Mouse (Mus musculus) liver, embryonic 11.5 days (tissue): Measurements from ENCODE around the gene Scaf8. TPM values are rescaled to one million over a fixed set of nuclear protein-coding genes. Genes with fewer than 3 reads are reported as not detected.
"Not testable (repeated sequence)": the region's sequence is repeated elsewhere in the genome, so short reads cannot be mapped to it uniquely, and the experiment has no call there.

Experiments
- ATAC-seq: fragments of 200-750 bp; cut with Nextera tagmentation; replicated peaks from 2 replicates; pipeline ENCODE4 v1.8.0; 2017; ENCODE audit warnings: moderate number of reproducible peaks, mild to moderate bottlenecking, moderate TSS enrichment, moderate library complexity; ENCODE audit not compliant: low FRiP score
- DNase-seq: peaks from one replicate; pipeline ENCODE4 v3.0.0-alpha.2; 2017; ENCODE audit warnings: low spot score
- H3K27ac ChIP-seq: fragments of 300-500 bp; sonication (generic); 2 replicates; pipeline ENCODE4 v1.5.1; 2014; ENCODE audit warnings: mild to moderate bottlenecking, low read depth, low read length, control low read depth
- H3K27me3 ChIP-seq: fragments of 300-500 bp; sonication (generic); replicated peaks from 2 replicates; pipeline ENCODE4 v1.6.1; 2014; ENCODE audit warnings: low read length, mixed read lengths; ENCODE audit not compliant: control insufficient read depth, insufficient read depth
- H3K36me3 ChIP-seq: fragments of 300-500 bp; sonication (generic); 2 replicates; pipeline ENCODE4 v1.6.1; 2014; ENCODE audit warnings: mild to moderate bottlenecking, low read length, moderate library complexity, mixed read lengths; ENCODE audit not compliant: control insufficient read depth, insufficient read depth
- H3K4me1 ChIP-seq: fragments of 300-500 bp; sonication (generic); replicated peaks from 2 replicates; pipeline ENCODE4 v1.6.1; 2014; ENCODE audit warnings: low read length, mixed read lengths; ENCODE audit not compliant: control insufficient read depth, insufficient read depth
- H3K4me2 ChIP-seq: fragments of 300-500 bp; sonication (generic); 2 replicates; pipeline ENCODE4 v1.6.1; 2014; ENCODE audit warnings: mild to moderate bottlenecking, control low read depth, moderate library complexity
- H3K4me3 ChIP-seq: fragments of 300-500 bp; sonication (generic); 2 replicates; pipeline ENCODE4 v1.5.1; 2014; ENCODE audit warnings: low read depth, low read length, control low read depth
- H3K9ac ChIP-seq: fragments of 300-500 bp; sonication (generic); 2 replicates; pipeline ENCODE4 v1.6.1; 2014; ENCODE audit warnings: low read depth, low read length, control low read depth
- H3K9me3 ChIP-seq: fragments of 300-500 bp; sonication (generic); 2 replicates; pipeline ENCODE4 v1.6.1; 2016; ENCODE audit warnings: low read length, inconsistent platforms, mixed read lengths; ENCODE audit not compliant: control insufficient read depth
- WGBS: fragments of 180-500 bp; shearing (Covaris S2); extraction: QIAGEN DNeasy Blood & Tissue Kit; methylation state at CpG from one replicate; pipeline ENCODE4 v1.1.7; 2014; 5-methylcytosine and 5-hydroxymethylcytosine counted together
- polyA plus RNA-seq: library from polyadenylated mRNA; unstranded; fragments of >200 nt; fragmentation: Nextera tagmentation; extraction: Ambion mirVana; gene quantifications from 2 replicates; pipeline ENCODE4 v1.2.1, GENCODE M21; 2014

Gene Scaf8
- polyA plus RNA-seq, 1 experiment from 2014 or later, result 24.4 TPM

DNA sequence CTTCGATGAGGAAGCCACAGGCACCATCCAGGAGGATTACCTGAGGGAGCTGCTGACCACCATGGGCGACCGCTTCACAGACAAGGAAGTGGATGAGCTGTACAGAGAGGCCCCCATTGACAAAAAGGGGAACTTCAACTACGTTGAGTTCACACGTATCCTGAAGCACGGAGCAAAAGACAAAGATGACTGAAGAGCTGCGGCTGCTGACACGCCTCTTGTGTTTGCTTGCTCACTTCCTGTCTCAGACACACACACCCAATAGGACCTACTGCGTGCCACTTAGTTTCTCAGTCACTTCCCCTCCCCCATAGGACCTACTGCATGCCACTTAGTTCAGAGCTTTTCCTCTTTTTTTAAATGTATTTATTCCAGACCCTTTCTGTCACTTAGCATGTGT is 41.4 kb downstream of the Scaf8 start:
- H3K27me3 ChIP-seq, H3K4me3 ChIP-seq, H3K9me3 ChIP-seq, H3K9ac ChIP-seq, DNase-seq, H3K27ac ChIP-seq, H3K4me2 ChIP-seq, H3K36me3 ChIP-seq, H3K4me1 ChIP-seq: not testable (repeated sequence)
- WGBS, result 62% methylated on average over 9 of the region's 9 CpGs
- ATAC-seq, result peak; percentile 56

DNA sequence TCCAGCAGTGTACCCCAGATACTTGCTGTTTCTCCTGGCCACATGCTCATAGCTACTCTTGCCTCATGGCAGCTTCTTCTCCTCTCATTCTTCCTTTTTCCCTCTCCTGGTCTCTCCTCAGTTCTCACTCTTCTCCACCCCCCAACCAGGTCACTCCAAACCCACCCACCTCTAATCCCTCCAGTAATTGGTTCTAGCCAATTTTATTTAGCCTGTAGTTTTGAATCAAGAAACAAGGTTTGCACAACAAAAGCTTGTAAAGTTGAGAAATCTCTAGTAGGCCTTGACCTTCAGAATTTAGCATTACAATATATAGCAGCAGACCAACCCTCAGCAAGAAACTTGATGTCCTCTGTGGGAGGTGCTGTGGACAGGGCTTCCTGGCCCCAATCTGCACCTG is 42.2 kb downstream of the Scaf8 start:
- no peak overlapping the region for H3K9ac ChIP-seq
- DNase-seq, result no peak
- no peaks in the 10 kb centered on the region for H3K27me3 ChIP-seq
- no peaks in the 10 kb centered on the region for H3K9me3 ChIP-seq
- no peak overlapping the region for H3K4me3 ChIP-seq
- no peaks in the 10 kb centered on the region for H3K4me1 ChIP-seq
- ATAC-seq, result no peak
- H3K36me3 ChIP-seq, result peaks cover 5% of the 10 kb centered on the region
- H3K4me2 ChIP-seq, result no peak overlapping the region
- no peak overlapping the region for H3K27ac ChIP-seq

DNA sequence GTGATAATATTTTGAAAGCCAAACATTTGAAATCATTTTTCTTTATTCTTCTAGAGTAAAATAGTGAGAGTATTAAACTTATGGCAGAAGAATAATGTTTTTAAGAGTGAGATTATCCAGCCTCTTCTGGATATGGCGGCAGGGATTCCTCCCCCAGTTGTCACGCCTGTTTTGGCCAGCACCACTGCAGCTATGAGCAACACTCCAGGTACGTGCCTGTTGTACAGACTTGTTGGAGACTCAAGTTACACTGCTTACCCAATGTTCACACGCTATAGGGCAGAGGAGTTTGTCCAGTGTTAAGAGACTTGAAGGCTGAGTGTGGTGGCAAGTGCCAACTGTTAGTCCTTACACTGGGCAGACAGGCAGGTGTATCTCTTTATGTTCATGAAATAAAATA is 48.1 kb downstream of the Scaf8 start:
- DNase-seq (no peak), ATAC-seq (no peak)
- H3K36me3 ChIP-seq, result peaks cover 9% of the 10 kb centered on the region
- no peak overlapping the region for H3K4me3 ChIP-seq
- no peak overlapping the region for H3K27ac ChIP-seq
- WGBS, result 94% methylated on average over 4 of the region's 4 CpGs
- no peaks in the 10 kb centered on the region for H3K9me3 ChIP-seq
- H3K4me2 ChIP-seq, result no peak overlapping the region
- no peaks in the 10 kb centered on the region for H3K27me3 ChIP-seq
- H3K4me1 ChIP-seq, result no peaks in the 10 kb centered on the region
- no peak overlapping the region for H3K9ac ChIP-seq

DNA sequence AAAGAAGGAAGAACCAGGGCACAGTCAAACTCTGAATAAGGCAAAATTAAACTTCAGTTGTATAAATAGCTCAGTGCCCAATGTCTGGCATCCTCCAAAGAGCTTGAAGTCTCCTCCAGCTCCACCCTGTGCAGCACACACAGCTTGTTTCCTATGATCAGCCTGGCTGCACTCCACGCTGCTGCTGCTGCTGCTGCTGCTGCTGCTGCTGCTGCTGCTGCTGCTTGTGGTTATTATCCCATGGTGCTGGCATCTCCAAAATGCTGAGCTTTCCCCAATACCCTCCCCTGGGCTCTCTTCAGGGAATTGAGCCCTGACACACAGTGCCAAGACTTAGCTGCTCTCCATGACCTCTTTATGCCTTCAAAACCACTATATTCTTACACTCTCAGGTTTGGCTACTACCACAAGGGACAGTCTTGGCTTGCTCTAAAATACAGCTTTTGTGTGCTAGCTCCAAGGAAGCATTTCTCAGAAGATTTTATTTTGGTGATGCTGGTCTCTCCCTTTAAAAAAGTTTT is 65.7 kb downstream of the Scaf8 start:
- ATAC-seq, H3K4me1 ChIP-seq, H3K36me3 ChIP-seq: not testable (repeated sequence)

DNA sequence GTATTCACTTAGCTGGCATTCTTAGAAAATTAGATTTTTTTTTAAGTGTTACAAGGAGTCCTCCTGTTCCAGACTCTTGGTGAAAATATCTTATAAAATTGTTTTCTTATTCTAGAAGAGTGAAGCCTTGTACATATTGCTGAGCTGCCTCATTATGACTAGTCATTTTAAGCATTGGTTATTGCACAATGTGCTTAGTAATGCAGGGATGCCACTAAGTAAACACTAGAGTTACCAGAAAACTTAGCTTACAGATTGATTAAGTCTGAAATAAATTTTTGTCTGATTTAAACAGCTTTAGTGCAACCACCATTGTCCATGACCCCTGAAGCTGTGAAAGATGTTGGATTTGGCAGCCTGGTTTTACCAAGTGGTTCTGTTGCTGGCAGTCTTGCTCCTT is 80.7 kb downstream of the Scaf8 start:
- H3K9me3 ChIP-seq, DNase-seq, H3K4me1 ChIP-seq, H3K4me3 ChIP-seq, H3K27me3 ChIP-seq, ATAC-seq, H3K9ac ChIP-seq, H3K4me2 ChIP-seq, H3K27ac ChIP-seq: not testable (repeated sequence)
- H3K36me3 ChIP-seq, result peaks cover 25% of the 10 kb centered on the region

More for the DNA sequence above, 65.7 kb downstream of the Scaf8 start:
- not testable (repeated sequence) for DNase-seq, H3K9ac ChIP-seq, H3K4me3 ChIP-seq, H3K9me3 ChIP-seq, H3K4me2 ChIP-seq, H3K27ac ChIP-seq, H3K27me3 ChIP-seq
- WGBS, result 72% methylated on average over 1 of the region's 1 CpGs

DNA sequence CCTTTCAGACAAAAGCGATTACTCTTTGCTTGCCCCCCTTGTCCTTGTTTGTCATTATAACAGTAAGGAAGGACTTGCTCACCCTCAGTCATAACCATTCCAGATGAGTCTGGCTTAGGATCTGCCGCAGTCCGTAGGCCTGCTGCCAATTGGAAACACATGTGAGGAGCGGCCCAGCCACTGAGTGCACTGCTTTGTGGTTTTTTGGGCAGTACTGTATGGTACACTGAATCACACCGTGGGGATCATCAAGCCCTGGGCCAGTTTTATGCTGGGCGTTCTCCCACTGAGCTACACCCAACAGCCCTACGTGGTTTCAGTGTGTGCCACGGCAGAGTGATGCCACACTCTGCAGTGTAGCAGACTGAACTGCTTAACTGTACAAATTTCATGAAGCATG is 85.6 kb downstream of the Scaf8 start:
- Histone ChIP-seq H3K4me2 (no peak overlapping the region), H3K4me3 (no peak overlapping the region), H3K27me3 (no peaks in the 10 kb centered on the region), H3K36me3 (peaks cover 17% of the 10 kb centered on the region; the same call in 1 of the 2 replicates), H3K9ac (no peak overlapping the region), H3K27ac (no peak overlapping the region), H3K4me1 (no peaks in the 10 kb centered on the region), H3K9me3 (no peaks in the 10 kb centered on the region)
- ATAC-seq (no peak), DNase-seq (no peak)
- WGBS, result 91% methylated on average over 8 of the region's 8 CpGs

DNA sequence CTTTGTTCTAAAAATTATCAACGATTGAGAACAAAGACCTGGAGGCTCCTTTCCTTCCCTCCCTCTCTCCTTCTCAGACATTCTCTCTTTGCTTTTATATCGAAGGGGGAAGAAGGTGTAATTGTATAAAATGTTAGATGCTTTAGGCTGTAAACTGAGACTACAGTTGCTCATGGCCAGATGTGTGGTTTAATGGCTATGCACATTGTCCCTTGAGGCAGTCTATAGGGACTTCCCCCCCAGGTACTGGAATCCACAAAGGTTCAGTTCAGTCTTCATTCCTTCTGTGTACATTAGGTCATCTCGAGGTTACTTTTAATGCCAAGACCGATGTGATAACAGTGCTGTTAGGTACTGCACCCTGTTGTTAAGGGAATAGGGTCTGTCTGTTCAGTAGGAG is 89.1 kb downstream of the Scaf8 start:
- no peak for ATAC-seq
- WGBS, result 79% methylated on average over 4 of the region's 4 CpGs
- H3K27ac ChIP-seq, result no peak overlapping the region
- H3K36me3 ChIP-seq, result peaks cover 6% of the 10 kb centered on the region; the same call in 1 of the 2 replicates
- H3K9ac ChIP-seq, result no peak overlapping the region
- no peaks in the 10 kb centered on the region for H3K27me3 ChIP-seq
- H3K4me1 ChIP-seq, result no peaks in the 10 kb centered on the region; the same call in 1 of the 2 replicates
- H3K9me3 ChIP-seq, result no peaks in the 10 kb centered on the region
- no peak overlapping the region for H3K4me3 ChIP-seq
- no peak for DNase-seq
- no peak overlapping the region for H3K4me2 ChIP-seq

DNA sequence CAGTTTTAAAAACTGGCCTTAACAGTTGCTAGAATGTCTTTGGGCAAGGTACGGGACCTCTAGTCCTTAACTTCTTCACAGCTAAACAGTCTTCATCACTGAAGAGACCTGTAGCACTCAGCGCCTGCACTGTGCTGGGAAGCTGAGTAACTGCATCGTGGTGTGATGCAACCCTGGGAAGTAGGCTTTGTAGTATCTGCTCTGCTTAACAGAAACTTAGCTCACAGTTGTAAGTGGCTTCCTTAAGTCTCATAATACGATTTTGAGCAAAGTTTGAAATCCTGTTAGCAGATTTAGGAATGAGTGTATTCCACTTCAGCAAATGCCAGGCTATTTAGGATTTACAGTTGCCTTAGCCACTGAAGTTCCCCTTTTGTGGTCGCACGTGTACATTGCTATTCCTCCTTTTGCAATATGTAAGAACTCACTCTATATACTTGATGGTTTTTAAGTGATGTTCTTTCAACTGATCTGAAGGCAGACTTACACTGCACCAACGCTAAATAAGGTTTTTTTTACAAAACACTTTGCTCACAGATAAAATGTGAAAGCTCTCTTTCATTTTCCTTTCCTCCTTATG is 90.1 kb downstream of the Scaf8 start:
- Histone ChIP-seq H3K4me1 (no peaks in the 10 kb centered on the region; the same call in 1 of the 2 replicates), H3K36me3 (peaks cover 6% of the 10 kb centered on the region; the same call in 1 of the 2 replicates), H3K4me3 (no peak overlapping the region), H3K9ac (no peak overlapping the region), H3K27ac (no peak overlapping the region), H3K9me3 (no peaks in the 10 kb centered on the region), H3K4me2 (no peak overlapping the region), H3K27me3 (no peaks in the 10 kb centered on the region)
- no peak for DNase-seq
- 70% methylated on average over 7 of the region's 7 CpGs for WGBS
- no peak for ATAC-seq
